Mouse (Mus musculus): ENCODE measurements around the gene Ing1.

The Ing1 gene

DNA sequence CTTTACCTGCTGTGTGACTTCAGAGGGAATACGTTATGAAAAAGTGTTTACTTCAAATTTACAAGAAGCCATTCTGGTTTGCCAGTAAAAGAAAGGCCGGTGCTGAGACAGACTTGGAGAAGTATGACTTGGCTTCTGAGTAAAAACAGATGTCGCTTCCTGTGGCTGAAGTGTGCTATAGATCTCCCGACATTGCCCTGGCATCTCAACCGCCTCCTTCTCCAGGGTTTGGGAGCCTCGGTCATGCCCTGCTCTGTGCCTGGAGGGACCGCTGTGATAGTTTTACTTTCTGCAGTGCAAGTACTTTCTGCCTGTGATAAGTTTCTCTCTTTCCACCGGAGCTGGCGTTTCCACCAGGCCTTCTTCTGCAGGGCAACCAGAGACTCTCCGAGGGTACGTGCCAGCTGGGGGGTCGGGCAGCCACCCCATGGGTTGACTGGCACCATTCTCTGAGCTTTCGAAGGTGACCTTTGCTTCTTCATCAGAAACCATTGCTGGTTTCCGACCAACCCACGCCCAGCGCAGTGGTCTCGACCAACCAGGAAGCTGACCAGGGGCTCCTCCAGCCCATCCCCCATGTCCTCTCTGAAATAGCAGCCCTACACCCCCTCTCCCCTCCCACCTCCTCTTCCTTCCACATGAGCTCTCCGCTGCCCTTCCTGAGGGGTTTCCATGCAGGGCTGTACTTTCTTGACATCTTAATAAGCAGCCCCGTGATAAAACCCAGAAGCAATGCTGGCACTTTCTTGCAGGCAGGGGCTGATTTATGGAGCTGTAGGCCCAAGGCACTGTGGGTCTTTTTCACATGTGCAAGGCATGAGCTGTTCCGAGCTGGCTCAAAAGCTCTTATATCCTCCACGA lies 30.4 kb downstream of the Ing1 start:
- no peak for DNase-seq (ENCODE audit: low read depth, low spot score)

DNA sequence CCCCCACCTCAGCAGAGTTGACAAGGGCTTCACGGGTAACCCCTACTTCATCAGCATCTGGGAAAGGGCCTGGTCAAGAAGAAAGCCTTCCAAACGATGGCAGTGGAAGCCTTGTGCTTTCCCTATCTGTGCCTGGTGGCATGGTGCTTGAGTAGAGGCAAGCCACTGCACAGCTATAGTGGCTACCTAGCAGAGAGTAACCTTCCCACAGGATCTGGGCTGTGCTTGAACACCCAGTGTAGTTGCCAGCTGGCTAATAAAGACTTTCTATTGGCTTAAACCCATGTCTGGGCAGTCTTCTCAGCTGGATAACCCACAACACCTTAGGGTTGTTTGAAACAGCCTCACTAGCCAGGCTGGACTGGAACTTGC lies 31.0 kb downstream of the Ing1 start:
- DNase-seq (ENCODE audit: low read depth, low spot score): no peak

DNA sequence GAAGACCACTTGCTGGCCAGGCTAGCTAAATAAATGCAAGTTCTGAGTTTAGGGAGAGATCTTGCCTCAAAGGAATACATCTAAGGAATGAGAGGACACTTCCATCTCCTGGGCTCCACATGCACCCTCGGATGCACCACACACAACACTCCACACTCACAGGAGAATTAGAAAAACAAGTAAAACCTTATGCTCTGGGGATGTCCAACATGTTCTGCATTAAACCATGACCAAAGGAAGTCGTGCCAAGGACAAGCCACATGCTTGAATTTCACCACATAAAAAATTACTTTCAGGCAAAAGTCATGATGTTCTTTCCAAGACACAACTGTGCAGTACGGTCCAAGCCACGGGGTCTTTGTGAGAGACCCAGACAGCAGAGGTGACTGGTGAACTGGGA lies 36.5 kb downstream of the Ing1 start:
- DNase-seq (ENCODE audit: low read depth, low spot score): no peak

DNA sequence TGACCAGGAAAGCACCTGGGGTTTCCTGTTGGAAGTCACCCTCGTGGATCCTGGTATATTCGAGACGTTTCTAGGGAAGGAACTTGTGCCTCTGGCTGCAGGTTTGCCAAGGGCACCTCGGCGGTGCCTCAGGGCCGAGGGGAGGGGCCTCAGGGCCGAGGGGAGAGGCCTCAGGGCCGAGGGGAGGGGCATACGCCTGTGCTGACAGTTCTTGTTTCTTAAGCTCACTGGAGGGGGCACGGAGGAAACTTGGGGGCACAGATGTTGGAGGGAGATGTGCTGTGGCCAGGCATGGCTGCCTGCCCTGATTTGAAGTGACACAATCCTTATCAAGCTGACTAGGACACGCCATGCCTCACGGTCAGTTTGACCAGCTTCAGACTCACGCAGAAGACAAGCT lies 36.9 kb downstream of the Ing1 start:
- DNase-seq (ENCODE audit: low read depth, low spot score): no peak

DNA sequence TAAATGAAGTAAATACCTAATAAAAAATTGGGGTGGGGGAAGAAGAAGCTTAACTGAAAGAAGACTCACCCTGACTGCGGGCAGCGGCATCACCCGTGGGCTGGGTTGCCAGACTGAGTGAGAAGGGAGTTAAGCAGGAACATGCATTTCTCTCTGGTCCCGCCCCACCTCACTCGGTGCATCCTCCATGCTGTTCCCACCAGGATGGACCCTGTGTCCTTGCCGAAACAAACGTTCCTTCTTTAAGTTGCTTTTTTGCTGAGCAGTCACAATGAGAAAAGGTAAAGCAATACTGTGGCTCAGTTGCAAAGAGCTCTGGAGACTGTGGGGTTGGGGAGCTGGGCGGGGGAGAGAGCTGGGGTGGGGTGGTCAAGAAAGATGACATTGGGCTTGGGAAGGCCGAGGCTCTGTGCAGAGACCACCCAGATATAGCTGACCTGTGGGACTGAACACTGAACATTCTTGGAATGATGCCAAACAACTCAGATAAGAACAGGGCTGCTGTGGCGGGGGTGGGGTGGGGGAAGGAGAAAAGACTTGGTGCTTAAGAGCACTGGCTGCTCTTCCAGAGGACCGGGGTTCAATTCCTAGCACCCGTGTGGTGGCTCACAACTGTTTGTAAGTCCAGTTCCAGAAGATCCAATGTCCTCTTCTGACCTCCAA lies 38.0 kb downstream of the Ing1 start:
- no peak for DNase-seq (ENCODE audit: low read depth, low spot score)

DNA sequence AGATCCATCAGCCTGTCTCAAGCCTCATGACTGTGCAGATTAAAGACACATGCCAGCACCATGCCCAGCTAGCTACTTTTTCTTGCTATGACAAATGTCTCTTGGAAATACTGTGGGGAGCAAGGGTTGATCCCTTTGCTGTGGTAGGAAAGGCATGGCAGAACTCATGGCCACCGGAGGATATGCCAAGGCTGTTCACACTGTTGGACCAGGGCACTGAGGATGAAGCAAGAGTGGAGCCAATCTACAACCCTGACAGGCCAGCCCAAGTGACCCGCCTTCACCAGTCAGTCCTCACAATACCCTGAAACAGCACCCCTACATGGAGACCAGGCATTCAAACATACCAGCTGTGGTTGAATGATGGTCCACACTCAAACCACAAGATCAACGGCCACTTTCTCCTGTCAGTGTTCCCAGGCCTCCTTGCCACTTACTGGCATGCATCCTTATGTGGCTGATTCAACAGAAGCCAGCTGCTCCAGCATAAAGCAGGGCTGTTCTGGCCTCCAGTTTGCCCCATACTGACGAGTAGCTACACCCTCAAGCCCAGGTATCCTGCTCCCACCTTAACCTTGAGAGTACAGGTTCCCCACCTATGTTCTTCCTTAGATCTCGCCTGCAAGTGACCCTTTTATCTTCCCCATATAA lies 45.1 kb downstream of the Ing1 start:
- DNase-seq (ENCODE audit: low read depth, low spot score): no peak

DNA sequence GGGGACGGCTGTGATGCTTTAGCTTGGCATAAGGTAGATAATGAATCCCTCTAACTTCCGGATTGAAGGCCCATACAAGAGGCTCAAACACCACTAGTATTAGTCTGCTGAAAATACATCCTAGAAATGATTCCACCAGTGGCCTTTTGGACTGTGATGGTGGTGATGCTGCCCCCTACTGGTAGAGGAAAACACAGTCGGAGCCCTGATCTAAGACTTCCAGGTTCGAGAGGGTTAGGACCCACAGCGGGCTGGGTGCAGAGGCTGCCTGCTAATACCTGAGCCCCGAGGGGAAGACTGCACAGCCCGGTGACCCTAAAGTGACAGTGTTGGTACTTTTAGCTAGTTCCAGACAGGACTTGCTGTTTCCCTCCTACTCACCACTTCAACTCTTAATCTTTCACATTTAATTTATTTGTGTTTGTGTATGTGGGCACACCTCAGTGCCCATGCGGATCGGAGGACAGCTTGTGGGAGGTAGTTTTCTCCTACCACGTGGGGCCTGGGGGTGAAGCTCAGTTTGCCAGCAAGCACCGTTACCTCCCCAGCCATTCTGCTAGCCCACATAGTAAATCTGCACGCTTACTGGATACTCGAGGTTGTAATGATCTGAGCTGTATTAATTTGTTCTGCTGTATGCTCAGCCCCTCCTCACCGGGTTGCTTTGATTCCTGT lies 46.8 kb downstream of the Ing1 start:
- no peak for DNase-seq (ENCODE audit: low read depth, low spot score)

DNA sequence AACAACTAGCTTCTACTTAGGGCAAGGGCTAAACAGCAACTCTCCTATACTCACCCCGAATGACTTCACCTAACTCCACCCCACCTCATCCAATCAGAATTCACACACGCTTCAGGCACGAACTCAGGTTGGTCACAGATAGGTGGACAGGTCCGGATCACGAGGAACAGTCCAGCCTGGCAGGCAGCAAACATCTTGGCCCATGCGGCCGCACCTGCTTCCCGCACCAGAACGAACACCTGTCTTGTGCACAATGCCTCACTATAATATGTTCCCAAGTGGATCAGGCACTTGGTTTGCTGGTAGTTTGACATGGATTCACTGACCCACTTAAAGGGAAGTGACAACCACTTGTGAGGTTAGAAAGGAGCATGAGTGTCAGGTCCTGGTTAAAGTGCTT lies 53.5 kb downstream of the Ing1 start:
- no peak for DNase-seq (ENCODE audit: low read depth, low spot score)
